Mouse (Mus musculus) forebrain, embryonic 10.5 days (tissue): ENCODE data around the gene Nkx1-2. TPM values are rescaled to one million over a fixed set of nuclear protein-coding genes. Genes with fewer than 3 reads are reported as not detected.

Experiments used
- DNase-seq: peaks from one replicate; pipeline ENCODE4 v3.0.0-alpha.2; 2017; ENCODE audit warnings: low spot score; ENCODE audit errors: extremely low spot score
- H3K27ac ChIP-seq: fragments of 300-500 bp; sonication (generic); 2 replicates; pipeline ENCODE4 v1.5.1; 2016; ENCODE audit warnings: mild to moderate bottlenecking
- H3K27me3 ChIP-seq: fragments of 300-500 bp; sonication (generic); 2 replicates; pipeline ENCODE4 v1.6.1; 2016; ENCODE audit warnings: mild to moderate bottlenecking; ENCODE audit not compliant: poor library complexity, severe bottlenecking
- H3K36me3 ChIP-seq: fragments of 300-500 bp; sonication (generic); replicated peaks from 2 replicates; pipeline ENCODE4 v1.6.1; 2016; ENCODE audit warnings: mild to moderate bottlenecking, moderate library complexity
- H3K4me1 ChIP-seq: fragments of 300-500 bp; sonication (generic); 2 replicates; pipeline ENCODE4 v1.6.1; 2016
- H3K4me3 ChIP-seq: fragments of 300-500 bp; sonication (generic); 2 replicates; pipeline ENCODE4 v1.5.1; 2016; ENCODE audit warnings: mild to moderate bottlenecking, moderate library complexity
- H3K9me3 ChIP-seq: fragments of 300-500 bp; sonication (generic); 2 replicates; pipeline ENCODE4 v1.6.1; 2016; ENCODE audit warnings: mild to moderate bottlenecking, moderate library complexity
- WGBS: fragments of 180-500 bp; shearing (Covaris S2); methylation state at CpG from one replicate; pipeline ENCODE4 v1.1.7; 2016; 5-methylcytosine and 5-hydroxymethylcytosine counted together
- polyA plus RNA-seq: library from polyadenylated mRNA; unstranded; fragments of >200 nt; fragmentation: Nextera tagmentation; extraction: Ambion mirVana; gene quantifications from 2 replicates; pipeline ENCODE4 v1.2.1, GENCODE M21; 2016

Nkx1-2 gene
- polyA plus RNA-seq, 1 experiment from 2014 or later, result 0.09 TPM

GRCm38 (mm10) chr7:132547126-132547525 lies 52.3 kb downstream of the Nkx1-2 start:
- no peaks in the 10 kb centered on the region for H3K36me3 ChIP-seq
- DNase-seq, result no peak
- H3K27ac ChIP-seq, result no peak overlapping the region
- no peaks in the 10 kb centered on the region for H3K9me3 ChIP-seq
- WGBS, result 78% methylated on average over 3 of the region's 3 CpGs
- no peak overlapping the region for H3K4me3 ChIP-seq
- peaks cover 5% of the 10 kb centered on the region for H3K4me1 ChIP-seq
- H3K27me3 ChIP-seq, result 0 out of 2 replicates have a peak, but pooled peaks cover 6% of the 10 kb centered on the region

Other genes starting within 250 kb of the Nkx1-2 start
- 126 and 129 TPM in 2 replicates for gene Oat, start 23.2 kb downstream of the Nkx1-2 start, polyA plus RNA-seq
- gene Lhpp, start 11.0 kb upstream of the Nkx1-2 start, polyA plus RNA-seq, result 17.3 and 17.4 TPM in 2 replicates
- gene Fam53b, start 214.2 kb upstream of the Nkx1-2 start, polyA plus RNA-seq, result 39.4 and 39.5 TPM in 2 replicates